Mouse (Mus musculus): Measurements from ENCODE around the gene Slc35g3. TPM values are rescaled to one million over a fixed set of nuclear protein-coding genes. Genes with fewer than 3 reads are reported as not detected.

The Slc35g3 gene
- polyA plus RNA-seq, 1 experiment from 2014 or later: not detected

- Histone ChIP-seq H3K4me2 (ENCODE audit: low read length) (no peak overlapping the region), H3K9ac (ENCODE audit: low read length) (no peak overlapping the region), H3K27ac (ENCODE audit: low read depth) (no peak overlapping the region), H3K27me3 (replicated peaks; ENCODE audit: control insufficient read depth, insufficient read depth, low read length) (no peaks in the 10 kb centered on the region), H3K4me3 (ENCODE audit: low read depth, low read length) (no peak overlapping the region), H3K36me3 (ENCODE audit: control insufficient read depth, insufficient read depth, low read length) (no peaks in the 10 kb centered on the region; the same call in 1 of the 2 replicates), H3K4me1 (replicated peaks; ENCODE audit: control insufficient read depth, insufficient read depth, low read length) (no peaks in the 10 kb centered on the region), H3K9me3 (ENCODE audit: control insufficient read depth, low read length) (no peaks in the 10 kb centered on the region)
- DNase-seq (ENCODE audit: low spot score) (peak; percentile 51), ATAC-seq (replicated peaks; ENCODE audit: low FRiP score, low TSS enrichment, low read depth) (no peak)
- WGBS: 73% methylated on average over 21 of the region's 23 CpGs
Measured at GRCm38 (mm10) chr11:69778258-69778982, 16.7 kb upstream of the Slc35g3 start.

- Histone ChIP-seq H3K4me1 (replicated peaks; ENCODE audit: control insufficient read depth, insufficient read depth, low read length) (no peaks in the 10 kb centered on the region), H3K27ac (ENCODE audit: low read depth) (no peak overlapping the region), H3K9me3 (ENCODE audit: control insufficient read depth, low read length) (no peaks in the 10 kb centered on the region), H3K4me3 (ENCODE audit: low read depth, low read length) (no peak overlapping the region), H3K9ac (ENCODE audit: low read length) (no peak overlapping the region), H3K36me3 (ENCODE audit: control insufficient read depth, insufficient read depth, low read length) (no peaks in the 10 kb centered on the region; the same call in 1 of the 2 replicates), H3K27me3 (replicated peaks; ENCODE audit: control insufficient read depth, insufficient read depth, low read length) (no peaks in the 10 kb centered on the region), H3K4me2 (ENCODE audit: low read length) (no peak overlapping the region)
- DNase-seq (ENCODE audit: low spot score) (peak; percentile 38), ATAC-seq (replicated peaks; ENCODE audit: low FRiP score, low TSS enrichment, low read depth) (no peak)
- 65% methylated on average over 26 of the region's 26 CpGs for WGBS
Measured at GRCm38 (mm10) chr11:69777504-69778257, 15.9 kb upstream of the Slc35g3 start.

GRCm38 (mm10) chr11:69776488-69776887, 14.7 kb upstream of the Slc35g3 start:
- ATAC-seq (replicated peaks; ENCODE audit: low FRiP score, low TSS enrichment, low read depth): no peak
- 83% methylated on average over 20 of the region's 20 CpGs for WGBS
- no peaks in the 10 kb centered on the region; the same call in 1 of the 2 replicates for H3K36me3 ChIP-seq (ENCODE audit: control insufficient read depth, insufficient read depth, low read length)

GRCm38 (mm10) chr11:69775716-69776115, 13.9 kb upstream of the Slc35g3 start:
- 69% methylated on average over 10 of the region's 10 CpGs for WGBS
- H3K36me3 ChIP-seq (ENCODE audit: control insufficient read depth, insufficient read depth, low read length): no peaks in the 10 kb centered on the region; the same call in 1 of the 2 replicates
- no peaks in the 10 kb centered on the region for H3K27me3 ChIP-seq (replicated peaks; ENCODE audit: control insufficient read depth, insufficient read depth, low read length)
- ATAC-seq (replicated peaks; ENCODE audit: low FRiP score, low TSS enrichment, low read depth) (no peak), DNase-seq (ENCODE audit: low spot score) (no peak)
- no peak overlapping the region for H3K9ac ChIP-seq (ENCODE audit: low read length)
- H3K9me3 ChIP-seq (ENCODE audit: control insufficient read depth, low read length): no peaks in the 10 kb centered on the region
- H3K27ac ChIP-seq (ENCODE audit: low read depth): no peak overlapping the region
- H3K4me2 ChIP-seq (ENCODE audit: low read length): no peak overlapping the region
- no peak overlapping the region for H3K4me3 ChIP-seq (ENCODE audit: low read depth, low read length)
- H3K4me1 ChIP-seq (replicated peaks; ENCODE audit: control insufficient read depth, insufficient read depth, low read length): no peaks in the 10 kb centered on the region

More at GRCm38 (mm10) chr11:69776488-69776887, 14.7 kb upstream of the Slc35g3 start:
- H3K4me3 ChIP-seq (ENCODE audit: low read depth, low read length): no peak overlapping the region
- DNase-seq (ENCODE audit: low spot score): no peak
- H3K9me3 ChIP-seq (ENCODE audit: control insufficient read depth, low read length): no peaks in the 10 kb centered on the region
- no peak overlapping the region for H3K9ac ChIP-seq (ENCODE audit: low read length)
- no peaks in the 10 kb centered on the region for H3K4me1 ChIP-seq (replicated peaks; ENCODE audit: control insufficient read depth, insufficient read depth, low read length)
- H3K4me2 ChIP-seq (ENCODE audit: low read length): no peak overlapping the region
- no peak overlapping the region for H3K27ac ChIP-seq (ENCODE audit: low read depth)
- no peaks in the 10 kb centered on the region for H3K27me3 ChIP-seq (replicated peaks; ENCODE audit: control insufficient read depth, insufficient read depth, low read length)

GRCm38 (mm10) chr11:69774961-69775360, 13.2 kb upstream of the Slc35g3 start:
- Histone ChIP-seq H3K27me3 (replicated peaks; ENCODE audit: control insufficient read depth, insufficient read depth, low read length) (no peaks in the 10 kb centered on the region), H3K4me3 (ENCODE audit: low read depth, low read length) (no peak overlapping the region), H3K27ac (ENCODE audit: low read depth) (no peak overlapping the region), H3K9ac (ENCODE audit: low read length) (no peak overlapping the region), H3K4me1 (replicated peaks; ENCODE audit: control insufficient read depth, insufficient read depth, low read length) (no peaks in the 10 kb centered on the region), H3K36me3 (ENCODE audit: control insufficient read depth, insufficient read depth, low read length) (no peaks in the 10 kb centered on the region; the same call in 1 of the 2 replicates), H3K4me2 (ENCODE audit: low read length) (no peak overlapping the region), H3K9me3 (ENCODE audit: control insufficient read depth, low read length) (no peaks in the 10 kb centered on the region)
- DNase-seq (ENCODE audit: low spot score) (no peak), ATAC-seq (replicated peaks; ENCODE audit: low FRiP score, low TSS enrichment, low read depth) (no peak)
- 66% methylated on average over 5 of the region's 5 CpGs for WGBS

- WGBS: 64% methylated on average over 4 of the region's 4 CpGs
- no peaks in the 10 kb centered on the region for H3K9me3 ChIP-seq (ENCODE audit: control insufficient read depth, low read length)
- H3K4me1 ChIP-seq (replicated peaks; ENCODE audit: control insufficient read depth, insufficient read depth, low read length): peaks cover 14% of the 10 kb centered on the region
- H3K36me3 ChIP-seq (ENCODE audit: control insufficient read depth, insufficient read depth, low read length): no peaks in the 10 kb centered on the region
- peak overlapping the region; percentile 67 for H3K4me2 ChIP-seq (ENCODE audit: low read length)
- no peak for ATAC-seq (replicated peaks; ENCODE audit: low FRiP score, low TSS enrichment, low read depth)
- H3K4me3 ChIP-seq (ENCODE audit: low read depth, low read length): no peak overlapping the region
- H3K27me3 ChIP-seq (replicated peaks; ENCODE audit: control insufficient read depth, insufficient read depth, low read length): no peaks in the 10 kb centered on the region
- no peak overlapping the region for H3K9ac ChIP-seq (ENCODE audit: low read length)
- DNase-seq (ENCODE audit: low spot score): no peak
- H3K27ac ChIP-seq (ENCODE audit: low read depth): 0 out of 2 replicates have a peak overlapping the region, but pooled peaks have one; percentile 3
Measured at GRCm38 (mm10) chr11:69767625-69767909, 5.8 kb upstream of the Slc35g3 start.

- 61% methylated on average over 13 of the region's 13 CpGs for WGBS
Measured at GRCm38 (mm10) chr11:69766872-69767624, 5.3 kb upstream of the Slc35g3 start.

GRCm38 (mm10) chr11:69766126-69766609, 4.4 kb upstream of the Slc35g3 start:
- Histone ChIP-seq H3K9me3 (ENCODE audit: control insufficient read depth, low read length) (no peaks in the 10 kb centered on the region), H3K4me3 (ENCODE audit: low read depth, low read length) (peak overlapping the region; percentile 77), H3K9ac (ENCODE audit: low read length) (peak overlapping the region; percentile 94), H3K36me3 (ENCODE audit: control insufficient read depth, insufficient read depth, low read length) (no peaks in the 10 kb centered on the region), H3K27ac (ENCODE audit: low read depth) (peak overlapping the region; percentile 84), H3K27me3 (replicated peaks; ENCODE audit: control insufficient read depth, insufficient read depth, low read length) (no peaks in the 10 kb centered on the region), H3K4me2 (ENCODE audit: low read length) (peak overlapping the region; percentile 67), H3K4me1 (replicated peaks; ENCODE audit: control insufficient read depth, insufficient read depth, low read length) (peaks cover 14% of the 10 kb centered on the region)
- peak; percentile 79 for ATAC-seq (replicated peaks; ENCODE audit: low FRiP score, low TSS enrichment, low read depth)
- WGBS: under 1% methylated on average over 27 of the region's 37 CpGs
- DNase-seq (ENCODE audit: low spot score): peak; percentile 86

More at GRCm38 (mm10) chr11:69766872-69767624, 5.3 kb upstream of the Slc35g3 start:
- H3K27ac ChIP-seq (ENCODE audit: low read depth): 0 out of 2 replicates have a peak overlapping the region, but pooled peaks have one; percentile 3
- H3K4me1 ChIP-seq (replicated peaks; ENCODE audit: control insufficient read depth, insufficient read depth, low read length): peaks cover 14% of the 10 kb centered on the region
- ATAC-seq (replicated peaks; ENCODE audit: low FRiP score, low TSS enrichment, low read depth): no peak
- H3K9me3 ChIP-seq (ENCODE audit: control insufficient read depth, low read length): no peaks in the 10 kb centered on the region
- peak overlapping the region; percentile 77 for H3K4me3 ChIP-seq (ENCODE audit: low read depth, low read length)
- H3K27me3 ChIP-seq (replicated peaks; ENCODE audit: control insufficient read depth, insufficient read depth, low read length): no peaks in the 10 kb centered on the region
- no peaks in the 10 kb centered on the region for H3K36me3 ChIP-seq (ENCODE audit: control insufficient read depth, insufficient read depth, low read length)
- 0 out of 2 replicates have a peak overlapping the region, but pooled peaks have one; percentile 94 for H3K9ac ChIP-seq (ENCODE audit: low read length)
- DNase-seq (ENCODE audit: low spot score): peak; percentile 50
- peak overlapping the region; percentile 67 for H3K4me2 ChIP-seq (ENCODE audit: low read length)

All from intestine, embryonic 14.5 days (tissue).